Mouse (Mus musculus): ENCODE measurements around the gene Hivep3.

DNA sequence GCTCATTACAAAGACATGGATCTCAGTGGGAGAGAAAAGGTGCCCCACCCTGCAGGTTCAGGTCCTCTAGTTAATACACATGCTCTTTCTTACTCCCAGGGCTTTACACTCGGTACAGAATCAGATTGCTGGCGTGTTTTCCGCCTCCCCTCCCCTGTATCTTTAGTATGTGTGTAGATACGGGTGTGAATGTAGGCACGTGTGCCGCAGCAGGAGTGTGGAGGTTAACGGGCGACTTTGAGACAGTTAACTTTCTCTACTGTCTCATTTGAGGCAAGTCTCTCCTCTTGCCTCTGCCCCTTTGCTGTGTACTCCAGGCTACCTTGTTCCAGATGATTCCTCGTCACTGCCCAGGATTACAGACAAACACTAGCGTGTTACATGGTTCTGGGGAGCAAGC, 241.7 kb downstream of the Hivep3 start:
- TF ChIP-seq CTCF (conservative IDR thresholded peaks at IDR 0.05; ENCODE audit: low read length), result no peak
- TF ChIP-seq POU5F1 (IDR thresholded peaks at IDR 0.05; ENCODE audit: borderline replicate concordance, low read length), result no peak
